Mouse (Mus musculus): ENCODE data around the gene Slc25a18. TPM values are rescaled to one million over a fixed set of nuclear protein-coding genes. Genes with fewer than 3 reads are reported as not detected.

Gene Slc25a18
- polyA plus RNA-seq, 1 experiment from 2014 or later, result 0.67 TPM

GRCm38 (mm10) chr6:120830866-120831608 lies 57.7 kb downstream of the Slc25a18 start:
- no peaks in the 10 kb centered on the region for H3K4me1 ChIP-seq
- WGBS, result 63% methylated on average over 4 of the region's 4 CpGs
- H3K4me2 ChIP-seq (replicated peaks), result no peak overlapping the region
- no peak overlapping the region for H3K4me3 ChIP-seq
- no peak for ATAC-seq (ENCODE audit: low FRiP score, low read depth)
- no peaks in the 10 kb centered on the region for H3K9me3 ChIP-seq
- no peaks in the 10 kb centered on the region for H3K36me3 ChIP-seq
- H3K9ac ChIP-seq, result no peak overlapping the region
- no peaks in the 10 kb centered on the region for H3K27me3 ChIP-seq
- no peak overlapping the region for H3K27ac ChIP-seq

- no peak for ATAC-seq (ENCODE audit: low FRiP score, low read depth)
- H3K4me3 ChIP-seq, result no peak overlapping the region
- peaks cover 4% of the 10 kb centered on the region for H3K4me1 ChIP-seq
- H3K36me3 ChIP-seq, result no peaks in the 10 kb centered on the region
- H3K27me3 ChIP-seq, result no peaks in the 10 kb centered on the region
- no peak overlapping the region for H3K9ac ChIP-seq
- no peak overlapping the region for H3K4me2 ChIP-seq (replicated peaks)
- H3K27ac ChIP-seq, result no peak overlapping the region
- WGBS, result 61% methylated on average over 4 of the region's 4 CpGs
- H3K9me3 ChIP-seq, result no peaks in the 10 kb centered on the region
These were observed 58.7 kb downstream of the Slc25a18 start for GRCm38 (mm10) chr6:120832097-120832496.

GRCm38 (mm10) chr6:120834766-120835321 lies 61.5 kb downstream of the Slc25a18 start:
- no peak overlapping the region for H3K4me3 ChIP-seq
- H3K9ac ChIP-seq, result no peak overlapping the region
- no peaks in the 10 kb centered on the region for H3K27me3 ChIP-seq
- no peak for ATAC-seq (ENCODE audit: low FRiP score, low read depth)
- 83% methylated on average over 4 of the region's 4 CpGs for WGBS
- no peak overlapping the region for H3K27ac ChIP-seq
- H3K9me3 ChIP-seq, result no peaks in the 10 kb centered on the region
- H3K4me1 ChIP-seq, result peaks cover 6% of the 10 kb centered on the region
- H3K36me3 ChIP-seq, result peaks cover 4% of the 10 kb centered on the region
- H3K4me2 ChIP-seq (replicated peaks), result no peak overlapping the region

- Histone ChIP-seq H3K9ac (peak within 1 kb of the TSS; percentile 94), H3K27ac (peak within 1 kb of the TSS; percentile 95), H3K9me3 (no peaks in the 10 kb centered on the region), H3K4me1 (peaks cover 6% of the 10 kb centered on the region), H3K27me3 (no peaks in the 10 kb centered on the region), H3K4me3 (peak within 1 kb of the TSS; percentile 90), H3K4me2 (replicated peaks) (peak within 1 kb of the TSS; percentile 81), H3K36me3 (peaks cover 13% of the 10 kb centered on the region)
- peak; percentile 94 for ATAC-seq (ENCODE audit: low FRiP score, low read depth)
- 5% methylated on average over 40 of the region's 40 CpGs for WGBS
These were observed 62.3 kb downstream of the Slc25a18 start, which contains the start of gene Bcl2l13 for GRCm38 (mm10) chr6:120835474-120836374. Gene Bcl2l13 (plus strand): TSS chr6:120836212.

- peak; percentile 82 for ATAC-seq (ENCODE audit: low FRiP score, low read depth)
- WGBS, result 4% methylated on average over 37 of the region's 37 CpGs
These were observed 63.2 kb downstream of the Slc25a18 start for GRCm38 (mm10) chr6:120836389-120837151.

GRCm38 (mm10) chr6:120837152-120837530 lies 63.8 kb downstream of the Slc25a18 start:
- Histone ChIP-seq H3K27me3 (no peaks in the 10 kb centered on the region), H3K4me3 (peak overlapping the region; percentile 90), H3K4me1 (peaks cover 6% of the 10 kb centered on the region), H3K4me2 (replicated peaks) (peak overlapping the region; percentile 81), H3K27ac (no peak overlapping the region), H3K9me3 (no peaks in the 10 kb centered on the region), H3K9ac (peak overlapping the region; percentile 94), H3K36me3 (peaks cover 14% of the 10 kb centered on the region)
- WGBS, result 67% methylated on average over 1 of the region's 1 CpGs
- ATAC-seq (ENCODE audit: low FRiP score, low read depth), result no peak

More at GRCm38 (mm10) chr6:120836389-120837151, 63.2 kb downstream of the Slc25a18 start:
- Histone ChIP-seq H3K27me3 (no peaks in the 10 kb centered on the region), H3K4me1 (peaks cover 6% of the 10 kb centered on the region), H3K4me3 (peak overlapping the region; percentile 90), H3K9me3 (no peaks in the 10 kb centered on the region), H3K9ac (peak overlapping the region; percentile 94), H3K27ac (peak overlapping the region; percentile 95), H3K36me3 (peaks cover 14% of the 10 kb centered on the region), H3K4me2 (replicated peaks) (peak overlapping the region; percentile 81)

GRCm38 (mm10) chr6:120840258-120840657 lies 66.9 kb downstream of the Slc25a18 start:
- H3K27ac ChIP-seq, result no peak overlapping the region
- peaks cover 14% of the 10 kb centered on the region for H3K36me3 ChIP-seq
- WGBS, result 92% methylated on average over 7 of the region's 7 CpGs
- no peak overlapping the region for H3K9ac ChIP-seq
- H3K4me1 ChIP-seq, result peaks cover 6% of the 10 kb centered on the region
- no peak overlapping the region for H3K4me2 ChIP-seq (replicated peaks)
- ATAC-seq (ENCODE audit: low FRiP score, low read depth), result no peak
- no peaks in the 10 kb centered on the region for H3K9me3 ChIP-seq
- no peaks in the 10 kb centered on the region for H3K27me3 ChIP-seq
- H3K4me3 ChIP-seq, result no peak overlapping the region

GRCm38 (mm10) chr6:120841754-120842153 lies 68.4 kb downstream of the Slc25a18 start:
- no peaks in the 10 kb centered on the region for H3K9me3 ChIP-seq
- H3K36me3 ChIP-seq, result peaks cover 14% of the 10 kb centered on the region
- H3K4me3 ChIP-seq, result no peak overlapping the region
- peaks cover 5% of the 10 kb centered on the region for H3K4me1 ChIP-seq
- H3K27me3 ChIP-seq, result no peaks in the 10 kb centered on the region
- H3K27ac ChIP-seq, result no peak overlapping the region
- no peak overlapping the region for H3K9ac ChIP-seq
- WGBS, result 88% methylated on average over 5 of the region's 5 CpGs
- ATAC-seq (ENCODE audit: low FRiP score, low read depth), result no peak
- no peak overlapping the region for H3K4me2 ChIP-seq (replicated peaks)

Small RNAs within 50 kb of the gene (microRNA-seq; reads per million reads assigned to microRNA genes)
- not detected for gene Gm25193

Other genes with a start within 250 kb of the Slc25a18 start
- gene Hdhd5, start 242.3 kb upstream of the Slc25a18 start, polyA plus RNA-seq (2015; fragmentation: Nextera tagmentation; extraction: Ambion mirVana), result 18.6 and 20.3 TPM in 2 replicates
- 3.2 and 3.3 TPM in 2 replicates for gene Cecr2, start 107.2 kb upstream of the Slc25a18 start, polyA plus RNA-seq (2015; fragmentation: Nextera tagmentation; extraction: Ambion mirVana)
- 102 and 105 TPM in 2 replicates for gene Atp6v1e1, start 49.2 kb downstream of the Slc25a18 start, polyA plus RNA-seq (2015; fragmentation: Nextera tagmentation; extraction: Ambion mirVana)
- gene Bcl2l13, start 62.6 kb downstream of the Slc25a18 start, polyA plus RNA-seq (2015; fragmentation: Nextera tagmentation; extraction: Ambion mirVana), result 27.0 and 31.3 TPM in 2 replicates
- 16.2 and 17.1 TPM in 2 replicates for gene Bid, start 143.3 kb downstream of the Slc25a18 start, polyA plus RNA-seq (2015; fragmentation: Nextera tagmentation; extraction: Ambion mirVana)